Mouse (Mus musculus) MEL (cell line): ENCODE measurements around the gene Zfp865. TPM values are rescaled to one million over a fixed set of nuclear protein-coding genes. Genes with fewer than 3 reads are reported as not detected.

Experiments
- DNase-seq: peaks from one replicate; pipeline ENCODE4 v3.0.0; 2011; ENCODE audit warnings: low read depth, low spot score
- H3K27ac ChIP-seq: 2 replicates; pipeline ENCODE4 v1.5.1; 2012; ENCODE audit warnings: low read depth, mild to moderate bottlenecking, control low read depth, low read length, moderate library complexity; ENCODE audit not compliant: control insufficient read depth
- H3K27me3 ChIP-seq, 2 experiments: fragments of 150-350 bp in 1 of 2; sonication (generic) in 1 of 2; 2 replicates each; pipeline ENCODE4 v1.6.1; 2012; ENCODE audit warnings: low read length in 2 of 2, mild to moderate bottlenecking in 2 of 2, improper control_type of control experiment in 1 of 2, moderate library complexity in 1 of 2; ENCODE audit not compliant: insufficient read depth in 2 of 2, control insufficient read depth in 1 of 2
- H3K36me3 ChIP-seq, 2 experiments: 2 replicates each; pipeline ENCODE4 v1.6.1; 2012 to 2014; ENCODE audit warnings: low read length in 2 of 2, improper control_type of control experiment in 1 of 2, inconsistent platforms in 1 of 2, mild to moderate bottlenecking in 1 of 2; ENCODE audit not compliant: insufficient read depth in 2 of 2, control insufficient read depth in 1 of 2
- H3K4me1 ChIP-seq, 2 experiments: fragments of 150-350 bp in 1 of 2; sonication (generic) in 1 of 2; 2 replicates each; pipeline ENCODE4 v1.6.1; 2012; ENCODE audit warnings: low read length in 2 of 2, improper control_type of control experiment in 1 of 2, mild to moderate bottlenecking in 1 of 2; ENCODE audit not compliant: insufficient read depth in 2 of 2, control insufficient read depth in 1 of 2
- H3K4me3 ChIP-seq, 2 experiments: fragments of 150-350 bp in 1 of 2; sonication (generic) in 1 of 2; 2 replicates each; pipeline ENCODE4 v1.5.1; 2012; ENCODE audit warnings: low read depth in 2 of 2, low read length in 2 of 2, mild to moderate bottlenecking in 2 of 2, moderate library complexity in 2 of 2, control low read depth in 1 of 2, improper control_type of control experiment in 1 of 2; ENCODE audit not compliant: control insufficient read depth in 1 of 2, insufficient read depth in 1 of 2
- H3K79me2 ChIP-seq: 2 replicates; pipeline ENCODE4 v1.6.1; 2012; ENCODE audit warnings: mild to moderate bottlenecking, low read length, moderate library complexity; ENCODE audit not compliant: control insufficient read depth, poor library complexity, insufficient read depth
- H3K9ac ChIP-seq: 2 replicates; pipeline ENCODE4 v1.6.1; 2012; ENCODE audit warnings: low read depth, mild to moderate bottlenecking, control low read depth, low read length, moderate library complexity; ENCODE audit not compliant: control insufficient read depth, poor library complexity, severe bottlenecking
- H3K9me3 ChIP-seq: fragments of 150-350 bp; sonication (generic); replicated peaks from 2 replicates; pipeline ENCODE4 v1.6.1; 2012; ENCODE audit warnings: mild to moderate bottlenecking, low read length, improper control_type of control experiment, moderate library complexity; ENCODE audit not compliant: insufficient read depth
- CHD2 ChIP-seq: IDR thresholded peaks from 2 replicates; pipeline ENCODE4 v1.6.1; 2011; ENCODE audit warnings: low read length, improper control_type of control experiment
- E2F4 ChIP-seq: IDR thresholded peaks from 2 replicates; pipeline ENCODE4 v1.6.1; 2011; ENCODE audit warnings: low read depth, low read length, improper control_type of control experiment, borderline replicate concordance
- ELF1 ChIP-seq: IDR thresholded peaks from 2 replicates; pipeline ENCODE4 v1.6.1; 2014; ENCODE audit warnings: low read depth, mild to moderate bottlenecking, inconsistent platforms, low read length, improper control_type of control experiment, moderate library complexity
- GABPA ChIP-seq: IDR thresholded peaks from 2 replicates; pipeline ENCODE4 v1.6.1; 2012; ENCODE audit warnings: low read depth, mild to moderate bottlenecking, inconsistent platforms, low read length, improper control_type of control experiment, moderate library complexity
- GATA1 ChIP-seq: IDR thresholded peaks from 2 replicates; pipeline ENCODE4 v1.6.1; 2011; ENCODE audit warnings: low read depth, low read length, improper control_type of control experiment
- MAFK ChIP-seq: IDR thresholded peaks from 2 replicates; pipeline ENCODE4 v1.6.1; 2011; ENCODE audit warnings: low read depth, mild to moderate bottlenecking, low read length, improper control_type of control experiment, borderline replicate concordance
- MAX ChIP-seq: IDR thresholded peaks from 2 replicates; pipeline ENCODE4 v1.6.1; 2011; ENCODE audit warnings: low read length, improper control_type of control experiment
- MEF2A ChIP-seq: IDR thresholded peaks from 2 replicates; pipeline ENCODE4 v1.6.1; 2014; ENCODE audit warnings: low read depth, mild to moderate bottlenecking, inconsistent platforms, low read length, improper control_type of control experiment; ENCODE audit not compliant: poor library complexity, insufficient replicate concordance, severe bottlenecking; ENCODE audit errors: extremely low read depth
- MXI1 ChIP-seq: IDR thresholded peaks from 2 replicates; pipeline ENCODE4 v1.6.1; 2011; ENCODE audit warnings: mild to moderate bottlenecking, low read depth, low read length, improper control_type of control experiment
- MYB ChIP-seq: IDR thresholded peaks from 2 replicates; pipeline ENCODE4 v1.6.1; 2011; ENCODE audit warnings: mild to moderate bottlenecking, low read depth, low read length, improper control_type of control experiment
- MYC ChIP-seq: IDR thresholded peaks from 2 replicates; pipeline ENCODE4 v1.6.1; 2011; ENCODE audit warnings: low read depth, mild to moderate bottlenecking, low read length, improper control_type of control experiment, moderate library complexity
- NELFE ChIP-seq: IDR thresholded peaks from 2 replicates; pipeline ENCODE4 v1.6.1; 2011; ENCODE audit warnings: low read depth, low read length, improper control_type of control experiment
- NRF1 ChIP-seq: IDR thresholded peaks from 2 replicates; pipeline ENCODE4 v1.6.1; 2014; ENCODE audit warnings: low read depth, mild to moderate bottlenecking, inconsistent platforms, low read length, improper control_type of control experiment, moderate library complexity; ENCODE audit not compliant: poor library complexity, insufficient read depth, severe bottlenecking
- POLR2A ChIP-seq, 2 experiments: IDR thresholded peaks; 2 replicates each; pipeline ENCODE4 v1.6.1; 2011 to 2012; ENCODE audit warnings: low read length in 2 of 2, mild to moderate bottlenecking in 2 of 2, control low read depth in 1 of 2, improper control_type of control experiment in 1 of 2, low read depth in 1 of 2, moderate library complexity in 1 of 2; ENCODE audit not compliant: control insufficient read depth in 1 of 2, insufficient read depth in 1 of 2, poor library complexity in 1 of 2
- RAD21 ChIP-seq: IDR thresholded peaks from 2 replicates; pipeline ENCODE4 v1.6.1; 2011; ENCODE audit warnings: mild to moderate bottlenecking, low read depth, low read length, improper control_type of control experiment
- SMC3 ChIP-seq: IDR thresholded peaks from 2 replicates; pipeline ENCODE4 v1.6.1; 2011; ENCODE audit warnings: low read depth, low read length, improper control_type of control experiment
- TAL1 ChIP-seq: IDR thresholded peaks from 2 replicates; pipeline ENCODE4 v1.6.1; 2012; ENCODE audit warnings: mild to moderate bottlenecking, inconsistent platforms, low read length, moderate library complexity, mixed read lengths
- TCF12 ChIP-seq: IDR thresholded peaks from 2 replicates; pipeline ENCODE4 v1.6.1; 2014; ENCODE audit warnings: low read depth, mild to moderate bottlenecking, inconsistent platforms, low read length, improper control_type of control experiment, moderate library complexity
- UBTF ChIP-seq: IDR thresholded peaks from 2 replicates; pipeline ENCODE4 v1.6.1; 2012; ENCODE audit warnings: low read depth, mild to moderate bottlenecking, inconsistent platforms, low read length, improper control_type of control experiment, moderate library complexity, borderline replicate concordance; ENCODE audit not compliant: insufficient read depth
- USF1 ChIP-seq: IDR thresholded peaks from 2 replicates; pipeline ENCODE4 v1.6.1; 2014; ENCODE audit warnings: low read depth, mild to moderate bottlenecking, inconsistent platforms, low read length, improper control_type of control experiment, moderate library complexity
- ZC3H11A ChIP-seq: IDR thresholded peaks from 2 replicates; pipeline ENCODE4 v1.6.1; 2012; ENCODE audit warnings: low read depth, mild to moderate bottlenecking, inconsistent platforms, low read length, improper control_type of control experiment
- ZKSCAN1 ChIP-seq: IDR thresholded peaks from 2 replicates; pipeline ENCODE4 v1.6.1; 2012; ENCODE audit warnings: low read depth, mild to moderate bottlenecking, inconsistent platforms, low read length, improper control_type of control experiment, moderate library complexity
- polyA plus RNA-seq, 2 experiments: library from polyadenylated mRNA; stranded (reverse) in 1 of 2; unstranded in 1 of 2; fragments of >175 nt in 1 of 2; fragments of >200 nt in 1 of 2; gene quantifications; 2 replicates each; pipeline versions ENCODE4 v1.2.1 to v1.2.4; 2012; ENCODE audit warnings: low replicate concordance in 2 of 2, low read depth in 1 of 2; ENCODE audit not compliant: insufficient read length in 2 of 2, insufficient read depth in 1 of 2, missing spikeins in 1 of 2
- total RNA-seq: library from RNA; depleted of rRNA; stranded (reverse); fragments of 300-350 nt; gene quantifications from 2 replicates; pipeline ENCODE4 v1.2.3, GENCODE M21; 2012

Gene Zfp865
- total and polyA plus RNA-seq, 3 experiments, result 12.2 to 34.6 TPM; not detected in 1

- TF ChIP-seq RAD21, result no peak
- no peak for TF ChIP-seq GABPA
- TF ChIP-seq MAX, result no peak
- no peak for TF ChIP-seq MEF2A
- TF ChIP-seq POLR2A (IDR thresholded peaks at IDR 0.05; ENCODE audit: control insufficient read depth in 1 of 2, insufficient read depth in 1 of 2, low read depth in 1 of 2, low read length in 2 of 2, poor library complexity in 1 of 2), result no peak
- TF ChIP-seq ZC3H11A, result no peak
- no peak for TF ChIP-seq MYC
- no peak for TF ChIP-seq CHD2
- no peak for TF ChIP-seq USF1
- no peak overlapping the region for H3K27ac ChIP-seq
- no peaks in the 10 kb centered on the region; a peak in 1 of 4 replicates for H3K27me3 ChIP-seq
- H3K9me3 ChIP-seq, result no peaks in the 10 kb centered on the region
- no peak overlapping the region for H3K4me3 ChIP-seq
- no peaks in the 10 kb centered on the region for H3K79me2 ChIP-seq
- no peak overlapping the region for H3K9ac ChIP-seq
- no peak for DNase-seq
- no peaks in the 10 kb centered on the region for H3K36me3 ChIP-seq
- H3K4me1 ChIP-seq, result no peaks in the 10 kb centered on the region; a peak in 1 of 4 replicates
Observed at GRCm38 (mm10) chr7:4993347-4993998, 26.7 kb upstream of the Zfp865 start.

- H3K4me3 ChIP-seq, result no peak overlapping the region
- H3K9me3 ChIP-seq, result no peaks in the 10 kb centered on the region
- no peak overlapping the region for H3K27ac ChIP-seq
- no peak overlapping the region for H3K9ac ChIP-seq
- TF ChIP-seq ZKSCAN1 (no peak), SMC3 (no peak), NELFE (no peak), MXI1 (no peak), MYC (no peak), TCF12 (no peak), ELF1 (no peak), UBTF (no peak), E2F4 (no peak), MYB (no peak), NRF1 (no peak), TAL1 (no peak), GATA1 (no peak), MAFK (no peak)
- no peak for DNase-seq
- H3K79me2 ChIP-seq, result no peaks in the 10 kb centered on the region
- H3K27me3 ChIP-seq, result no peaks in the 10 kb centered on the region; a peak in 1 of 4 replicates
- H3K36me3 ChIP-seq, result no peaks in the 10 kb centered on the region
- no peaks in the 10 kb centered on the region; a peak in 1 of 4 replicates for H3K4me1 ChIP-seq
Observed at GRCm38 (mm10) chr7:4993999-4994788, 26.0 kb upstream of the Zfp865 start.
